Mouse (Mus musculus) heart, postnatal 10 days (tissue): ENCODE data around the gene Auh. TPM values are rescaled to one million over a fixed set of nuclear protein-coding genes. Genes with fewer than 3 reads are reported as not detected.

Experiments
- DNase-seq, 2 experiments: peaks; one replicate each; pipeline ENCODE4 v3.0.0; 2021
- intact Hi-C: fragments of 180-260 bp; cut with DNase I; formaldehyde crosslinking; loops from one replicate; pipeline ENCODE4 v1.15.1; 2025
- total RNA-seq, 2 experiments: library from RNA; stranded (reverse); gene quantifications; 2 replicates each; pipeline ENCODE4 v1.2.3; 2021

Auh gene
- total RNA-seq, 2 experiments from 2014 or later = 74.1 to 75.8 TPM

DNA sequence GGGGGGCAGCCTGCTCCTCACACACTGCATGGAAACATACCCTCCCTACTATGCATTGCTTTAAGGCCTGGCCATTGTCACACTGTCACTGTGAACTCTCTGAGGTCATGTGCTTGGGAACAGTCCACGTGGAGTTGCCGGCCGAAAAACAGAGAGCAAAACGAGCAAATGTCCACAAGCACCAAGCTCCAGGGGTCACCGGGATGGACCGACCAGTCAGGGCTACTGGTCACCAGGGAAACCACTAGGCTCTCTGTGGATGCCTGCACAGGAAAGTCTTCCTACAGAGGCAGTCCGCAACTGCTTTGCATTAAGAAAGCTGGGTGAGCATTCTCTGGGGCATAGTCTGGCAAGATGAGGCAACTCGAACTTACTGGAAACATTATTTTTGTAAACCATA is 82.0 kb downstream of the Auh start:
- no peak for DNase-seq
- intact Hi-C loops = no loop called here

DNA sequence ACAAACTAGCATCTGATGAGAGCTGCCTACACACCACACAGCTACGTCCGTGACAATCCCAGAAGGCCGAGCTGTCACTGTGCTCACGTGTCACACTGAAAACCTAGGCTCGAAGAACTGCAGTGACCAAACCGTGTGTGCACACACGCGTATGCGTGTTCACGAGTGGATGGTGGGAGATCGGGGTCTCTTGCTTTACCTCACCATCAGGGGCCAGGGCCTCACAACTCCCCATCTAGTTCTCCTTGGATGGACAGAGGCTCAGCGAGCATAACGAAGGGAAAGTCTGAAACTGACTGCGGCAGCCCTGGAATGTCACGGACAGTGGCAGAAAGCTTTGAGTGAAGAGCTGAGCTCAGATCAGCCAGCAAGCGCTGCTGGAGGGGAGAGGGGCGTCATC is 82.4 kb downstream of the Auh start:
- DNase-seq = no peak
- intact Hi-C loops = no loop called here

DNA sequence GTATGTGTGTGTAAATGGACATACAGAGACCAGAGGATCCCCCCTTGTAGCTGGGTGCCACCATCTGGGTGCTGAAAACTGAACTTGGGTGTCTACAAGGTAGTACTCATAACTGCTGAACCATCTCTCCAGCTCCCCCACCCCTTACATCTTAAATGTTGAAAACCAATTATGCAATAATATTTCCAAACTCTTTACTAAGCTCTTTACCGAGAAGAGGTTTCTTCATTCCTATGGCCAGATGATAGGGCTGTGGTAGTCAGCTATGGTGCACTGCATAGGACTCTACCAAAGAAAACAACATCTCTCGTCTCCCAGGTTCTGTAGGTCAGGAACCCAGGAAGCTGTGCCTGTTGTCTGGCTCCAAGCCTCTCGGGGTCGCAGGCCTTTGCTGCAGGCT is 83.9 kb downstream of the Auh start:
- intact Hi-C loops = no loop called here
- DNase-seq = no peak

DNA sequence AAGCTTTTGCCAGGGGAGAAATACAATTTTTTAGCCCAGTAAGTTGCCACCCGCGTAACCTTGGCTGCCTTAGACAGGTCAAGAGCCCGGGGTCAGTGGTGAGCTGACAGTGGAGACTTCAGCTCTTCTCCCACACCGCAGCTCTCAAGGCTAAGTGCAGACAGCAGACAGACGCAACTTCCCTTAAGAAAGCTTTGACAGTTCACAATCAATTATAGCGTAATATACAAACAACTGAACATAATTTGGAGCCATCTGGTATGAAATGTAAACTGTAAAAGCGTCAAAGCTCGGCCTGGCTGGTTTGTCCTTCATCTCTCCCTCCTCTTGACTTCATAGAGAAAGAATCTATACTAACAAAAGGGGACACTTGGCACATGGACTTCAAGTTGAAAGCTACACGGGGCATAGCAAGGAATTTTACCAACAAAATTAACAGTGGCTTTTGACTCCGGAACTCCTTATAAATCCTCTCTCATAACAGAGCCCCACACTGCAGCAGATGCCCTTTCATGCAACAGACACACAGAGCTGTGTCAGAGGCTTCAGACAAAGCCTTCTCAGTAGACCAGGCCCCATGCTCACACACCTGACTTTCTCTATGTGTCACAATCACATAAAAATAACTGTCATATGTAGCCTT is 85.8 kb downstream of the Auh start:
- intact Hi-C loops = no loop called here

DNA sequence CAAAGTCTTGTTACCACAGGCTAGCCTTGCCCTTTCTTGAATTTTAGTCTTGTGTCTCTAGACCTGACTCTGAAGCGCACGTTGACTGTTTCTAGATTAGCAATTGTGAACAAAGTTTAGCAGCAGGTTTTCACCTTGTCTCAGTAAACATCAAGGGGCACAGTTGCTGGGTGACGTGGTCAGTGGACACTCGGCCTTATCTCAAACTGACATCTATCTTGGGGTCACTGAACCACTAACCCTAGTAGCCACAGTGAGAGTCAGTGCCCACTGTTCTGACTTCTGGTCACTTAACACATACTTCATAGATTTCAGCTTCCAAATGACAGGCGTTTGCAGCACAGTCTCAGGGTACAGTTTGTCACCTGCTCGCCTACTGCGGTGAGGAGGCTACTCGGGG is 93.2 kb downstream of the Auh start:
- DNase-seq = no peak
- intact Hi-C loops = no loop called here

More for the DNA sequence above, 85.8 kb downstream of the Auh start:
- no peak for DNase-seq

DNA sequence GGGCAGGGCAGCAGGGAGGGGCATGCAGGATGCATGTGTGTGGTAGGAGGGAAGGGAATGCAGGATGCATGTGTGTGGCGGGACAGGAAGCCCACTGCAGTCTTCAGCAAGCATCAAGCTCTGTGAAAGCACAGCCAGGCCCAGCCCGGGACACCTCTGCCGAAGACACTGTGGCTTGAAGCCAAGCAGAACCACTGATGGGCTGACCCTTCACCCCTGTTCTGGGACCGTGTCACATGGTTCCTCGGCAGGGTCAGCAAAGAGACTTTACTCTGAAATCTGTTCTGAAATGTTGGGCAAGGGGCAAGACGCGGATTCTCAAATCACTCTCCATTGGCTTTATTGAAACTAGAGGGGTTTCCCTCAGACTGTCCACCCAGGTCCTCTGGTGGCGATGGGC is 94.9 kb downstream of the Auh start:
- intact Hi-C loops = loop anchor here (5.0 kb wide), 1 partner anchor 122 kb away; no protein-coding TSS in a partner anchor
- DNase-seq = no peak

DNA sequence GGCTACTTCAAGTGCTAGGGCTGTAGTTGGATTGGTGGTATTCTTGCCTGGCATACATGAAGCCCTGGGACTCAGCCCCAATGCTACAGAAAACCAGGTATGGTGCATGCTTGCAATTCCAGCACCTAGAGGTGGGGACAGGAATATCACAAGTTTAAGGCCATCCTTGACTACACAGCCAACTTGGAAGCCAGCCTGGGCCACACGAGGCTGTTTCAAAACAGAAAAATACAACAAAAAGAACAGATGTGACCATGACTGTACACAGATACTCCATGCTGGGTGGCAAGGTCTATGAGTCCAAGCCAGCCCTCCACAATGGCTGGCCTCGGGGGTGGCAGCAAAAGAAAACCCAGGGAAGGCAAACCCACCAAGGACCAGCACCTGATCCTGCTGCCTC is 95.7 kb downstream of the Auh start:
- intact Hi-C loops = loop anchor here (5.0 kb wide), 1 partner anchor 121 kb away; no protein-coding TSS in a partner anchor

DNA sequence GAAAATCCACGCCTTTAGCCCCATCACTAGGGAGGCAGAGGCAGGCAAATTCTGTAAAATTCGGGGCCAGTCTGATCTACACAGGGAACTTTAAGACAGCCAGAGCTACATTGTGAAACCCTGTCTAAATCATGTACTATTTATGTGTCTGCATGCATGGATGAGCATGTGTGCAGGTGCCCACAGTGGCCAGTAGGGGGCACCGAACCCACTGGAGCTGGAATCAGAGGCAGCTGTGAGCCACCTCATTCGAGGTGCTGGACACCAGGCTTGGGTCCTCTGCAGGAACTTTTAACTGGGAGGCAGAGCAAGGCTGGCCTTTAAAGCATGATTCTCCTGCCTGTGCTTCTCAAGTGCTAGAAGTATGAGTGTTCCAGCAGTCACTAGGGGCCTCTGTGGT is 96.3 kb downstream of the Auh start:
- intact Hi-C loops = loop anchor here (5.0 kb wide), 1 partner anchor 121 kb away; no protein-coding TSS in a partner anchor
- DNase-seq = no peak

More for the DNA sequence above, 95.7 kb downstream of the Auh start:
- no peak for DNase-seq

DNA sequence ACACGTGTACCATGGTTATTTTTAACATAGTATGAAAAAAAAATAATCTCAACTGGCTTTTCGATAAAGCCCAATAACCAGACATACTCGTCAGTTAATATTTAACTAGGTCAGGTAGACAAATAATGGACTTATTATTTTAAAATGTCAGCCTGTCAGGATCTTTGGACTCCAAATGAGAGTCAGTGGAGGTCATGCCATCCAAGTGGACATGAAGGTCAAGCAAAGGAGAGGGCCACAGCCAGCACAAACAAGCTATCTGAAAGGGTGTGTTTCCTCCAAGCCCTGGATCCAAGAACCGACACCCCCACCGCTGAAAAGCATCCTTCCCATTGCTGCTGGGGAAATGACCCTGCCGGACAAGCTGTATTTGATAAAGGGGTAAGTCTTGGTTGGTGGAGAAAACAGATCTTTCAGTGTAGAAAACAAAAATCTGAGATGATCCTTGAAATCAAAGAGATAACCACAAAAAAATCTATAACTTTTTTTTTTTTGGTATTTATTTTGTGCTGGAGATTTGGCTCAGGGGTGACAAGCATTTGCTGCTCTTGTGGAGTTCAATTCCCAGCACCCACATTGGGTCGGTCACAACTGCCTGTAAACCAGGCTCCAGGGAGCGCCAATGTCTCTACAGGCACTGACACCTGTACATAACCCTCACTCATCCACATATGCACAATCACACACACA is 96.9 kb downstream of the Auh start:
- no peak for DNase-seq
- intact Hi-C loops = loop anchor here (5.0 kb wide), 1 partner anchor 120 kb away; no protein-coding TSS in a partner anchor

DNA sequence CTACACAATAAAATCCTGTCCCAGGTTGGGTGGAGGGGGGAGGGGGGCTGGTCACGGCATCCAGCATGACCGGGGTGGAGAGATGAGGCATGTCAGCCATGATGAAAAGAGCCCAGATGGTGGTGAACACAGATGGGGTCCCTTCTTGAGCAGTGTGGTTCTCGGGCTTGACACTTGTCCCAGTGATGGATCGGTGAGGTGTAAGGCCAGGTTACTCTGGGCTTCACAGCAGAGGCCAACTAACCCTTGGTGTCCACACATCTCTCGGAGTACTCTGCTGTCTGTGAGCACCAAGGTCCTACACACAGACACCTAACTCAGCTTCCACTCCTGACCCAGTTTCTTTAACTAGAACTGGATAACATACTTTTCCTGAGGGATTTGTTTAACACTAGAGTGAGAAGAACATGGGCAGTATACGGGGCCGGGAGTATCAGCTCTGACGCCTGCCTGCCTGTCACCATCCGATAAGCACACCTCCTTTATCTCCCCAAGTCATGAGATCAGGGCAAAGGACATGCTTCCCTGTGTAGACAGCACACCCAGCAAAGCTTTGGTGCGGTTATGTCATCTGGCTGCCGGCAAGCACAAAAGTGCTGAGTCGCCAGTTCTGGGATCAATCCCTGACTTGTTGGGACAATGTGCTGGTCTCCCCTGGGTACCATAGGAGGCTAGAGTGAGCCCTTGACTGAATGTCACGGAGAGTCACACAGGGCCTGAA is 98.3 kb downstream of the Auh start:
- intact Hi-C loops = loop anchor here (5.0 kb wide), 1 partner anchor 119 kb away; no protein-coding TSS in a partner anchor
- no peak for DNase-seq

DNA sequence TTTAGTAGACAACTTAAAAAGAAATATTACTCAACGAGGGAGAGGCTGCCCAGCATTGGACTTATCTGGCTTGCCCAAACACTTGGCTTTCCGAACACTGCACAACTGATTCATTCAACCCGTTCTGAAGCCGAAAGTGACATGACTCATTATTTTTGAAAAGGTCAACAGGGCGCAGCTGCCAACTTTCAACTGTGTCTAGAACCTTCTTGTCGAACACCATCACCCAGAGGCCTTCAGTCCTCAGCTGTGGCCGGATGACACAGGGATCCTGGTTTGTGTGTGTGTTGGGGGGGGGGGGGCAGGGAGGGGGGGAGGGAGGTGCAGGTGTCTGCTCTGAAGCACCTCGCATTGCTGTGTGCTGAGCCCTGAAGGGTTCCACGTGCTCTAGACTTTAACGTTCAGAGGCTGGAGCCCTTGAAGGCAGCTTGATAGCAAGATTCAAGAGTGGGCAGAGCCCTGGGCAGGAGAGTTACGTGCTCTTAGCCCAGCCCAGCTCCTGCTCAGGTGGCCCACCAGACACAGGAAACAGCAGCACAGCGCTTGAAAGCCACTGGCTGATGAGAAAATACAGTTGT is 100.4 kb downstream of the Auh start:
- DNase-seq = peak in 1 of 2 experiments; percentile 44

DNA sequence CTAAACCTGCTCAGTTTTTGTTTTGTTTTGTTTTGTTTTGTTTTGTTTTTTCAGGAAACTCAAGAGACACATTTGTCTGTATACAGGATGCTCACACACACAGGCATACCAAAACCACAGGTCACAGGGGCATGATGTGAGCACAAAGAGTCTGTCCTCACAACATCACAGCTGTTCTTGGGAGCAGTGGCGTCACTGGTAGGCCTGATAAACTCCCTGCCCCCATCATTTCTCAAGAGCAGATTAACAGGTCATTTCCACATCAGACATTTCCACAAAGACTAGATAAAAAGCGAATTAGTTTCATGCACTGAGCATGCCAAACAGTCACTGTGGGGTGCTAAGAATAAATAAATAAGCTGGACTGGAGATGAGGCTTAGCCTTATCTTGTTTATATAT is 101.3 kb downstream of the Auh start:
- intact Hi-C loops = loop anchor here (5.0 kb wide), 1 partner anchor 99 kb away; the partner anchor contains the start of gene Auh
- DNase-seq = no peak

More for the DNA sequence above, 100.4 kb downstream of the Auh start:
- intact Hi-C loops = loop anchor here (5.0 kb wide), 1 partner anchor 98 kb away; the partner anchor contains the start of gene Auh

DNA sequence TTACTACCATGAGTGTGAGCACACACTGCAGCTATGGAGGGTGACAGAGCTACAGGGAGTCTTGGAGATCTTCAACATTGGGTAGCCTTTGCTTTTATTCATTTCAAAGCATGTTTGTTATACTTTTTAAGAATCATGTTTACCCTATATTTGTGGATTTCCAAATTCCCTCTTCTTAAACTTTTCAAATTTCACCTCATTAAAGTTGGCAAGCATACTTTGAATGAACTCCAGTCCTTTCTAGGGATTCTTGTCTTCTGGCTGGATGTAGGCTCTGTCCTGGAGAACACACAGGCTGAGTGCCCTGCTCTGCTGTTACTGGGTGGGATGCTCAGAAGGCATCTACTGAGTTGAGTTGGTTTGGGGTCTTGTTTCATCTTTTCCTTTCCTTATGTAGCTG is 102.8 kb downstream of the Auh start:
- intact Hi-C loops = loop anchor here (5.0 kb wide), 1 partner anchor 101 kb away; the partner anchor contains the start of gene Auh
- no peak for DNase-seq

DNA sequence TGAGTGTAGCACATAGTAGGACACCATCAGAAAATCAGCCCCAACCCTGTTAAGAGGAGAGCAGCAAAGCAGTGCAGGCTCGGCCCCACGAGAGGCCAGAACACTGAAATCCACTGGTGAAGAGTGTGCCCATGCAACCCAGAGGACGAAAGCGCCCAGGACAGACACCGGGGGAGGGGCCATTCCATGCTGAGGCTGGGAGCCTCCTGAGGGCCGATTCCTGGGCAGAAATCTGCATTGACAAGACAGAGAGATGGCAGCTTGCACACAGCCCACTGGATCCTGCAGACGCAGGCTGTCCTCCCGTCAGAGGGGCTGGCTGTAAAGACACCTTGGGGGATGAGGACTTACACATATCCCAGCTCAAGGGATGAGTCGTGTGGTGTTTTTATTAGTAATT is 104.7 kb downstream of the Auh start:
- intact Hi-C loops = loop anchor here (5.0 kb wide), 2 partner anchors 103 to 158 kb away; partner anchors contain the start of genes Auh and Nfil3
- DNase-seq = no peak

DNA sequence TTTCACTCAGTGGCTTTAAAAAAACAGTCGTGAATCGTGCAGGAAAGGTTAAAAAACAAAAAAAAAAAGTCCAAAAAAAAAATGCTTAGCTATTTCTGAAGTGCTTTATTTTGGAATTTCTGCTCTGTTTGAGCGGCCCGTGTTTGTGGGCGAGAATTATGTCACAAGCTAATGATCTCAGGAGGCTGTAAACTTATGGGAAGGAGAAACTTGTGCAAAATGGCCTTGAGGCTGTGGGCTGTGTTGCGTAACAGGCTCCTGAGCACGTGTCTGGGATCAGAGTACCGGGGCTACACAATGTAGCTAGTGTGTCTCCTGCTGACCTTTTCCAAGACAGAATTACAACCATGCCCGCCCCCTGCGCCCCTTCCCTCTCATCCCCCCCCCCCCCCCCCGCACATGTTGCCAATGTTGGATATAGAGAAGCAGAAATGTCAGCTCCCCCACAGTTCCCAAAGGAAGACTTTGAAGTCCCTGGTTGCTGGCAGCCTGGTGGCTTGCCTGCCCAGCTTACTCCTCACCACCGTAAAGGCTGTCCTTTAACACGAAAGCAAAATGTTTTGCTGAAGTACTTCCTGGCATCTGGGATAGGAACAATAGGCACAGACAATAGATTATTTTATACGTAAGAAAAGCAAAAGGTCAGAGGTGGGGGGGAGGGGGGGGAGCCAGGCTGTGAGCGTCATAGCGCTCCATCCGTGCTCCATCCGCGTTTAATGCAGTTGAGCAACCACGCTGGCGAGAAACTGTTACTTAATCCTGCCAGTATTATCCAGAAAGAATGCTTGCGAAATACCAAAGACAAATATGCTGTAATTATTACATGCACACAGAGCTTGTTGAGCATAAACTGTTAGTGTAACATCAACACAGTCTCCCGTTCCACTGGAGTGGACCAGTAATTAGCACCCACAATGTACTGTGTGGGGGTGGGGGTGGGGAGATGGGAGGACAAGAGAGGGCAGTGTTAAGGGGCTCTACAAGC is 107.0 kb downstream of the Auh start:
- intact Hi-C loops = loop anchor here (5.0 kb wide), 1 partner anchor 160 kb away; the partner anchor contains the start of gene Nfil3
- DNase-seq = peak; percentile 47 to 49

DNA sequence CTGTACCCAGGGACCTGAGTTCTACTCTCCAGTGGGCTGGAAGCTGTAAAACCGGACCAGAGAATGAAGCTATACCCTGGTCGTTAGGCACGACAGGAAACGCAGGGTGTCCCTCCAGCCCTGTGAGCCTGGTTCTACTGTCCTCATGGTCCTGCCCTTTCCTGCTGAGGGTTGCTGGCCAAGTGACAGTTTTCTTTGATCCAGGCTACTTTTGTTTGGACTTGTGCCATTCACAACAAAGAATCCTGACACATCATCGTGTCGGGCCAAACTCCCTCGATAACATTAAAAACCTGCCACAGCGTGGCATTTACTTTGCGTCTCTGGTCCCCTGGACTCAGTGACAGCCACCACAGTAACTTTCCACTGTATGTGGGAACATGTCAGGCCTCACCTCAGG is 107.9 kb downstream of the Auh start:
- peak; percentile 52 to 62 for DNase-seq
- intact Hi-C loops = loop anchor here (5.0 kb wide), 1 partner anchor 161 kb away; the partner anchor contains the start of gene Nfil3

DNA sequence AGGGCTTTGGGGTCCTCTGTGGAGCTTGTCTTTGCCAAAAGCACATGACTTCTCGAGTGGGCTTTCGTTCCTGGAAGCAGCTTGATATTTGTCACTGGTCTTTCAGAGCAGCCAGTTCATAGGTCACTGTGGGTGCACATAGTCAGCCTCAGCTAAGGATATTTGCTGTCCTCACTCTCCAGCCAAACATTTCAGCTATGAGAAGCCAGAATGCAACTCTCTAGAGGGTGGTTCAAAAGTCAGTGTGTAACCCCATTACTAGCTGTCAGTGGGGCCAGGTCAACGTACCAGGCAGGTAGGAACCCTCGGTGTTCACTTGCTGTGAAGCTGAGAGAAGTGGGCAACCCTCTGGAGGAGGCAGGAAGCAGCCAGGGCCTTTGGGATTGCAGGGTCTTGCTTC is 109.6 kb downstream of the Auh start:
- intact Hi-C loops = loop anchor here (5.0 kb wide), 1 partner anchor 162 kb away; the partner anchor contains the start of gene Nfil3
- no peak for DNase-seq

DNA sequence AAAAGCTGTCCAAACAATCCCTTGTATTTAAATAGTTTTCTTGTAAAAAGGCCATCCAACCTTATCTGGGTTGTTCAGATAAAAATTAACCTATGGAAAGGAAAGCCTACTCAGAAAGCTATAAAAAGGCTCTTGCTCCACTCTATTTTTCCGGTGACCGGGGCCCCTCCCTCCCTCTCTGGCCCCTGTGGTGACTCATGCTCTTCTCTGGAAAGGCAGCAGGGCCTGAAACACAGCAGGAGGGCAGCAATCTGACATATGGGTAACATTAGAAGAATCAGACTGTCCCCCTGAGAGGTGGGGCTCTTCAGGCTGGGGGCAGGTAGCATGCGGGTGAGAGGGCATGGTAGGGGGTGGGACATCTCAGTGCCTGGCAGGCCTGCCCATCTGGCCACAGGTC is 110.7 kb downstream of the Auh start:
- intact Hi-C loops = no loop called here
- DNase-seq = peak; percentile 70 to 72

DNA sequence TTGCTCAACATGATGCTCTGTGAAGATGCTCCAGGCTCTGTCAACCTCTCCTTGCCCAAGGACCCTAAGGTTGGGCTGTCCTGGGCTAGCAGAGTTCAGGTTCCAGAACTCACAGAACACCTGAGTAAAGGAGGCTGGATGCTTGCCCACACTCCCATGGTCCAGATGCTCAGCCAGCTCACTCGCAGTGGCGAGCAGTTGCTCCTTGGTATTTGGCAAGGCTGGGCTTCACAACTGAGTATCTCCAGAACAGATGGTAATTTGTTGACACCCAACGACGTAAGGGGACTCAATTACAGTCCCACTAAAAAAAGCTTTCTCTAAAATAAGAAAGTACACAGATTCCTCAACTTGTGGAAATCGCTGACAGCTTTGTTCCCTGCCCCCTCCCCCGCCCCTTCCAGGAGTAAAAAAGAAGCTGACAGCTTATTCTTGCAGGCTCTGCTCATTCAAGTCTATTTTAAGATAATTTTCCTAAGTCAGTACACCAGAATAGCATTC is 111.4 kb downstream of the Auh start:
- peak; percentile 28 to 29 for DNase-seq
- intact Hi-C loops = no loop called here
